Mouse (Mus musculus) naive thymus-derived CD4-positive, alpha-beta T cell, adult 2 months (primary cell): ENCODE measurements around the gene Rnf40.

Experiments used
- DNase-seq: peaks from one replicate; pipeline ENCODE4 v3.0.0-alpha.2; 2011; ENCODE audit warnings: low read depth

Rnf40 gene

DNA sequence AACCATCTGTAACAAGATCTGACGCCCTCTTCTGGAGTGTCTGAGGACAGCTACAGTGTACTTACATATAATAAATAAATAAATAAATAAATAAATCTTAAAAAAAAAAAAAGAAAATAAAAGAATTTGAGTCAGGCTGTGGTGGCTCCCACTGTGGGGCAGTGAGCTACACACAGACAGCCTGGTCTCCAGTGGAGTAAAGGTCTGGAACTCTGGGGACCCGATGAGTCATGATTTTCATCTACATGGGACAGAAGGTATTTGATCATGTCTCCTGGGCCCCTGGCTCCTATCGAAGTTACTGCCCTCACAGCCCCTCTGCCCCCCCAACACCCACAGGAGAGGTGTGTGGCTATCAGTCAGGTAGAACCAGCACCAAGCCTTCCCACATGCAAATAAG, 63.1 kb downstream of the Rnf40 start:
- DNase-seq, result no peak

DNA sequence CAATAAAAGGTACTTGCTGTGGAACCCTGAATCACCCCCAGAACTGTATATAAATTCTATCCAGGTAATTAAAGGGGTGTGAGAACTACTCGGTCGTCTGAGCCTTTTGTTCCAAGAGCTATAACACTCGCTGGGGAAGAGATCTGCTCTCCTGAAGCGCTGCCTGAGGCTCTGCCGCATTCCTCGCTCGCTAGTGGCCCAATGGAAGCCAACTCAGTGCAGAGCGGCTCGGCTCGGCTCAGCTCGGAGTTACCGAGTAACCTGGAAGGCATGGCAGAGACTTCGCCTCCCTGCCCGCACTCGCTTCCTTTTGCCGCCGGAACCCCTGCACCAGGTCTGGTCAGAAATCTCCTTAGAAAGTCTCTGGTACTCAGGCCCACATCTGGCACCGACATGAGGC, 63.5 kb downstream of the Rnf40 start:
- no peak for DNase-seq

DNA sequence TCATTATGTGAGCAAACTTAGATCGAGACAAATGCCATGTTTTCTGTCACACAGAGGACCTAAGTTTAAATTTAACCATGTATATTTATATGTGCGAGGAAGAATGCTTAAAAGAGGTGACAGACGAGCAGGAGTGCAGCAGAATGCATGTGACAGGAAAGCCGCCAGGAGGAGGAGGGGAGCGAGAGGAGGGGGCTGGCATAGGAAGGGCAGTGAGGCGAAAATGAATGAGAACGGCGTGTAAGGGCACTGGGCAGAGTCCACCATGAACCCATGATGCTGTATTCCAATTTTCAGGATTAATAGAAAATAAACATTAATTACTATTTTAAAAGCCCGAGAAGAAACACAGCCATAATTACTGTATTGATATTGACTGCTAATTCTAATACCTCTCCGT, 65.8 kb downstream of the Rnf40 start:
- no peak for DNase-seq
